ENCODE assay signal across 8 mouse cellular contexts in the genomic region with DNA sequence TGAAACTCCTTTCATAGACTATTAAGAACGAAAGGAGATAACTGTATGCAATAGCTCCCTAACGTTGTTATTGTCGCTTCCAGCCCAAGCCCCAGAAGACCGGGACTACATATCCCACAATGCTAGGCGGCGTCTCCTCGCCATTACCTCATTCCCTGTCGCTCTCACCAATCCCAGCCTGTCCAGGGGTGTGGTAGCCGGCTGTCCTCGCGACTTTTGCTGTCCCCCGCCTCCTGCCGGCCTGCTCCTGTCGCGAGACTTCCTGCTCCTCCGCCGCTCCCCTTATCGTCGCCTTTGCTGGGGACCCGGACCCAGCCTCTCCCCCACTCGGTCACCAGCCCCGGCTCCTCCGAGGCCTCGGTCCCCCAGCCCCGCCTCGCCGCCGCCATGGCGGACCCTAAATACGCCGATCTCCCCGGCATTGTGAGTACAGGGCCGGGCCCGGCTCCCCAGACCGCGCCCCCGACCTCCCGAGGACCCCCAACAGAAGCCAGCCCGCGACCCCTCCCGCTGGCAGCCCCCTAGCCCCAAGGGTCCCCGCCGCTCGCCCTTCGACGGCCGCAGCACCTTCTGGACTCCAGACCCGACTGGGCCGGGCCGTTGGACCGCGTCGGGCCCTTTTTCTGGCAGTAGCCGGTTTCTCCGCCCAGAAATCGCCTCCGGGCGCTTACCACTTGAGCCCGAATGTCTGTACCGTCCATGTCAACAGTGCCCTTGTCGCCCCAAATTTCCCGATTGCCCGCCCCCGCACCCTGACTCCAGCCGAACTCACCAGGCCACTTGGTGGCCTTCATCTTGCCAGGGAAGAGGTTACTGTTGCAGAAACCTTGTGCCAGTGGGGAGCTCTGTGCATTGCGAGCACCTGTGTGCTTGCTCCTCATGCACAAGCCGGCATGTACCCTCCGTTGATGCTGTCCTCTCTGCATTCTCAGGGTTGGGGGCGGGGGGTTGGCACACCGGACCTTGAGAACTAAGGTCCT. TPM values are rescaled to one million over a fixed set of nuclear protein-coding genes. Genes with fewer than 3 reads are reported as not detected.
DNase-seq lines count a peak whose midpoint lies in the region; ATAC-seq and TF ChIP-seq lines count a peak whose summit lies in the region.

Gene Dctn2, plus strand, starts transcription at position 257 of the 980 bp plus-strand sequence.

- no peak for TF ChIP-seq POLR2A in ES-Bruce4 (IDR thresholded peaks at IDR 0.05; ENCODE audit: insufficient read depth, low read length)
- peak; percentile 78 for TF ChIP-seq POLR2A in lung, adult 2 months (IDR thresholded peaks at IDR 0.05; ENCODE audit: borderline replicate concordance, extremely low read depth, low read depth, low read length)

- peak within 1 kb of the TSS; percentile 85 for H3K4me2 ChIP-seq in forebrain, embryonic 15.5 days (replicated peaks)

- under 1% methylated on average over 70 of the region's 70 CpGs for WGBS in forebrain, embryonic 15.5 days
- 1% methylated on average over 70 of the region's 70 CpGs for WGBS in lung, adult 2 months

- intact Hi-C loops in heart, postnatal 25 days (cut with DNase I): loop anchor here (2.0 kb wide), 1 partner anchor 46 kb away; no protein-coding TSS in a partner anchor

- 0 out of 2 replicates have a peak, but pooled peaks cover 2% of the 10 kb centered on the region for H3K36me3 ChIP-seq in ES-Bruce4 (ENCODE audit: control insufficient read depth, insufficient read depth, low read length, poor library complexity, severe bottlenecking)
- H3K36me3 ChIP-seq in forebrain, embryonic 15.5 days: peaks cover 26% of the 10 kb centered on the region

- no peaks in the 10 kb centered on the region for H3K9me3 ChIP-seq in ES-Bruce4 (replicated peaks; ENCODE audit: control insufficient read depth, insufficient read depth, low read length, poor library complexity, severe bottlenecking)
- no peaks in the 10 kb centered on the region for H3K9me3 ChIP-seq in forebrain, embryonic 15.5 days

- peak within 1 kb of the TSS; percentile 60 for H3K4me3 ChIP-seq in ES-Bruce4 (ENCODE audit: low read depth, low read length)
- peak within 1 kb of the TSS; percentile 100 for H3K4me3 ChIP-seq in forebrain, embryonic 15.5 days
- peak within 1 kb of the TSS; percentile 76 for H3K4me3 ChIP-seq in lung, adult 2 months (replicated peaks; ENCODE audit: extremely low read depth, low read depth, low read length)

- TF ChIP-seq CTCF in ES-Bruce4 (IDR thresholded peaks at IDR 0.05; ENCODE audit: low read depth, low read length): no peak
- TF ChIP-seq CTCF in lung, adult 2 months (IDR thresholded peaks at IDR 0.05; ENCODE audit: insufficient read depth, low read length): no peak

- peak within 1 kb of the TSS; percentile 99 for H3K9ac ChIP-seq in ES-Bruce4 (ENCODE audit: low read depth, poor library complexity, severe bottlenecking)
- H3K9ac ChIP-seq in forebrain, embryonic 15.5 days (replicated peaks): peak within 1 kb of the TSS; percentile 100

- ATAC-seq in forebrain, embryonic 15.5 days (replicated peaks): peak; percentile 96
- peak; percentile 98 for ATAC-seq in neutrophil, adult 5-6 weeks (ENCODE audit: extremely low read depth, insufficient number of reproducible peaks, low FRiP score, poor library complexity, severe bottlenecking)

- H3K27me3 ChIP-seq in ES-Bruce4 (ENCODE audit: control insufficient read depth, insufficient read depth, low read length, poor library complexity, severe bottlenecking): no peaks in the 10 kb centered on the region
- H3K27me3 ChIP-seq in forebrain, embryonic 15.5 days: peaks cover 3% of the 10 kb centered on the region; the same call in 1 of the 2 replicates

- peak; percentile 91 for DNase-seq in cerebellum, adult 11 months
- DNase-seq in heart, postnatal 25 days (ENCODE audit: low spot score): peak; percentile 95
- peak; percentile 93 to 95 for DNase-seq in layer of hippocampus, adult 18-20 months (ENCODE audit: low spot score in 2 of 2)
- DNase-seq in lung, adult 2 months: peak; percentile 91
- DNase-seq in thymus, adult 18-20 months: peak; percentile 84 to 88

- H3K4me1 ChIP-seq in ES-Bruce4 (ENCODE audit: control insufficient read depth, insufficient read depth, low read length): peaks cover 6% of the 10 kb centered on the region
- peaks cover 53% of the 10 kb centered on the region for H3K4me1 ChIP-seq in forebrain, embryonic 15.5 days
- peaks cover 16% of the 10 kb centered on the region for H3K4me1 ChIP-seq in lung, adult 2 months (ENCODE audit: control insufficient read depth, insufficient read depth, low read length)

- no peak within 1 kb of the TSS for H3K27ac ChIP-seq in ES-Bruce4 (ENCODE audit: insufficient read depth, low read length)
- H3K27ac ChIP-seq in forebrain, embryonic 15.5 days (replicated peaks): peak within 1 kb of the TSS; percentile 91

- TF ChIP-seq EP300 in ES-Bruce4 (IDR thresholded peaks at IDR 0.05; ENCODE audit: insufficient read depth, low read depth, low read length): no peak

RNA-seq across cellular contexts. Expression of gene Dctn2, which starts in this region (rescaled TPM):
- 124 and 125 TPM in 2 replicates for polyA plus RNA-seq in ES-Bruce4 (2011; ENCODE audit: insufficient read depth, insufficient read length, low read depth, missing spikeins)
- polyA plus RNA-seq in forebrain, embryonic 15.5 days (2015; fragmentation: Nextera tagmentation; extraction: Ambion mirVana): 320 and 321 TPM in 2 replicates
- 100 to 1,000 TPM; 136 to 142 TPM for total RNA-seq in heart, postnatal 25 days (2021)
- total RNA-seq in layer of hippocampus, adult 18-20 months (2021): 100 to 1,000 TPM; 253 to 259 TPM
- polyA plus RNA-seq in lung, adult 2 months (2012; rRNA removed): 149 and 178 TPM in 2 replicates
- total RNA-seq in neutrophil, adult 5-6 weeks (2017): 89.5 and 94.5 TPM in 2 replicates
